Mouse (Mus musculus) brown adipose tissue, adult 24 weeks (tissue): ENCODE data around the gene Surf2. TPM values are rescaled to one million over a fixed set of nuclear protein-coding genes. Genes with fewer than 3 reads are reported as not detected.

Experiments
- H3K27ac ChIP-seq: fragments of 200-500 bp; replicated peaks from 2 replicates; pipeline ENCODE4 v1.5.1; 2012; ENCODE audit warnings: low read depth, mild to moderate bottlenecking, low read length
- H3K4me1 ChIP-seq: fragments of 200-500 bp; 2 replicates; pipeline ENCODE4 v1.6.1; 2012; ENCODE audit warnings: low read length, mixed read lengths; ENCODE audit not compliant: control insufficient read depth, insufficient read depth, insufficient read length
- H3K4me3 ChIP-seq: fragments of 200-500 bp; 2 replicates; pipeline ENCODE4 v1.5.1; 2012; ENCODE audit warnings: low read depth, mild to moderate bottlenecking, low read length, moderate library complexity; ENCODE audit not compliant: insufficient read depth
- polyA plus RNA-seq: library from polyadenylated mRNA; stranded (reverse); fragments of >200 nt; gene quantifications from 2 replicates; pipeline ENCODE4 v1.2.4, GENCODE M21; 2012; ENCODE audit not compliant: missing spikeins, insufficient read depth, insufficient read length

The Surf2 gene
- polyA plus RNA-seq, 1 experiment, result 25.6 TPM

DNA sequence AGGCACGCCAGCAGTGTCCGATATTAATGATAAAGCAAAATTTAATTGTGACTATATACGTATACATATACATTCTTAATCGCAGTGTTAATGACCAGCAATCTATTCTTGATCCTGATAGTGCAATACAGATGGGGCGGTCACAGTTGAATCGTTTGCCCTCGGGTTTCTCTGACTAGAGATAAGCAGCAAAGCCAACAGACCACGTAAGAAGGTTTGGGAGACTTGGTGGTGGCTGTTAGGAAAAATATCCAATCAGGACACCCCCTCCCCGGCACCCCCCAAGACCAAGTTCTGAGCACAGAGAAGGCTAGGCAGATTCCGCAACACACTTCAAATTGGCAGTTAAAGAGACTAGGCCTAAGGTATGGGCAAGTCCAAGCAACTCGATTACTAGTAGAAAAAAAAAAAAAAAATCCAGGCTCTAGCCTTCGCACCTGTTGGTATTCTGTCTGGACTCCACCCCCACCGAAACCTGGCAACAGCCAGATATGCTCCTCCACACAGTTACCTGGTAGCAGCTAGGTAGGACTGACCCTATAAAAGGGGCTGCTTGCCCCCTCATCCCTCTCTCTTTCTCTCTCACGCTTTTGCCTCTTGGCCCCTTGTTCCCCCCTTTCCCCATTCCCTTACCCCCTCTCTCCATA, 48.7 kb downstream of the Surf2 start:
- H3K4me3 ChIP-seq, result peak overlapping the region; percentile 87
- peaks cover 8% of the 10 kb centered on the region; the same call in 1 of the 2 replicates for H3K4me1 ChIP-seq
- H3K27ac ChIP-seq, result 0 out of 2 replicates have a peak overlapping the region, but pooled peaks have one; percentile 21

DNA sequence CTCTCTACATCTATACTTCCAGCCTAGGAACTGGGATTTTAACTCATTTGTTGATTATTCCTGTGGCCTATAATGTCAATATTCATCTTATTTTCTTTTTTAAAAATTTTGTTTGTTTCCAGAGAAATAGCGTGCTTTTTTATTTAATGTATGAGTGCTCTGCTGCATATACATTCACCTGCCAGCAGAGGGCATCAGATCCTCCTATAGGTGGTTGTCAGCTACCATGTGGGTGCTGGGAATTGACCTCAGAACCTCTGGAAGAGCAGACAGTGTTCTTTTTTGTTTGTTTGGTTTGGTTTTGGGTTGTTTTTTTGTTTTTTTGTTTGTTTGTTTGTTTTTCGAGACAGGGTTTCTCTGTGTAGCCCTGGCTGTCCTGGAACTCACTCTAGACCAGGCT, 51.1 kb downstream of the Surf2 start:
- Histone ChIP-seq H3K4me1 (peaks cover 8% of the 10 kb centered on the region; the same call in 1 of the 2 replicates), H3K4me3 (no peak overlapping the region), H3K27ac (no peak overlapping the region)

Other genes with a start within 250 kb of the Surf2 start
- gene Lcn4, start 245.1 kb upstream of the Surf2 start, polyA plus RNA-seq, result not detected in 2 replicates
- gene Abo, start 51.4 kb upstream of the Surf2 start, polyA plus RNA-seq, result not detected in 2 replicates
- 7.0 and 8.8 TPM in 2 replicates for gene Surf6, start 13.5 kb upstream of the Surf2 start, polyA plus RNA-seq
- gene Med22, start 5.7 kb upstream of the Surf2 start, polyA plus RNA-seq, result 9.5 and 10.0 TPM in 2 replicates
- gene Rpl7a, start 5.6 kb upstream of the Surf2 start, polyA plus RNA-seq, result 183 and 194 TPM in 2 replicates
- gene Surf1, start 163 bp downstream of the Surf2 start, polyA plus RNA-seq, result 90.6 and 112 TPM in 2 replicates
- gene Surf4, start 17.6 kb downstream of the Surf2 start, polyA plus RNA-seq, result 50.3 and 61.2 TPM in 2 replicates
- gene Stkld1, start 17.7 kb downstream of the Surf2 start, polyA plus RNA-seq, result not detected in 2 replicates
- 10.4 and 13.9 TPM in 2 replicates for gene Rexo4, start 48.0 kb downstream of the Surf2 start, polyA plus RNA-seq
- not detected in 2 replicates for gene Adamts13, start 57.0 kb downstream of the Surf2 start, polyA plus RNA-seq
- gene Cacfd1, start 93.6 kb downstream of the Surf2 start, polyA plus RNA-seq, result 16.9 and 21.4 TPM in 2 replicates
- not detected in 2 replicates for gene Slc2a6, start 111.6 kb downstream of the Surf2 start, polyA plus RNA-seq
- gene Mymk, start 155.8 kb downstream of the Surf2 start, polyA plus RNA-seq, result not detected in 2 replicates
- gene Adamtsl2, start 163.0 kb downstream of the Surf2 start, polyA plus RNA-seq, result not detected in 2 replicates
- not detected in 2 replicates for gene Fam163b, start 226.1 kb downstream of the Surf2 start, polyA plus RNA-seq
- gene Dbh, start 248.9 kb downstream of the Surf2 start, polyA plus RNA-seq, result not detected in 2 replicates